Mouse (Mus musculus): ENCODE data around the gene Tbc1d2. TPM values are rescaled to one million over a fixed set of nuclear protein-coding genes. Genes with fewer than 3 reads are reported as not detected.

Gene Tbc1d2
- total RNA-seq (2014; rRNA removed; ENCODE audit: low replicate concordance) (4.6 and 6.2 TPM in 2 replicates), polyA plus RNA-seq (2015; fragmentation: Nextera tagmentation; extraction: Ambion mirVana) (0.85 and 0.93 TPM in 2 replicates)

DNA sequence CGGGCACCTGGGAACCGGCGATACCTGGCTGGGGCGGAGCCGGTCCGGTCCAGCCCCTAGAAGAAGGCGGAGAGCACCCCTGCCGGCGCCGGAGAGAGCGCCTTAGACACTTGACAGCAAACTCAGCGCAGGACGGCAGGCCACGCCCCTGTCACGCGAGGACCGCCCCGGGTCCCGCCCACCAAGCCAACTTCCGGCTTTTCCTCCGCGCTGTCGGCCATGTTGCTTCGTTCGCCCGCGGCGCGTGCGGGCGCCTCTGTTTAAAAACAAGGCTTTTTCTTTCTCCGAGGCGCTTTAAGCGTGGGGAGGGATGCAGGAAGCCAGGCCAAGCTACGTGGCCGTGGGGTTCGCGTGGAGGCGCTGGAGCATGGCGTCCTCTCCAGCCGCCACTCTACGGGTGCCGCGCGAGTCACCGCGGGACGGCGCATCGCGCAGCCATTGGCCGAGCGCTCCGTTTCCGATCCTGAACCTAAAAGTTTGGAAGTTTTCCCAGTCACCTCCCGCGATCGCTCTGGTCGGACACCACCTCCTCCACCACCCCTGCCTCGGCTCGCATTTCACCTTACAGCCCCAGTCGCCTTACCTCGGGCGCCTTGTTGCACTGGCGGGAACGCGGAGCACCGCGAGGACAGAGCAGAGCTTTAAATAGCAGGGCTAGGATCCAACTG lies at the start of gene Tbc1d2:
Gene Tbc1d2 (minus strand): TSS at position 124 of the 668 bp plus-strand sequence.
- H3K4me2 ChIP-seq (ENCODE audit: low read depth, low read length), result peak within 1 kb of the TSS; percentile 90
- no peaks in the 10 kb centered on the region for H3K36me3 ChIP-seq (replicated peaks; ENCODE audit: control insufficient read depth, insufficient read depth, low read length)
- H3K27me3 ChIP-seq (ENCODE audit: control insufficient read depth, insufficient read depth, low read length), result peaks cover 28% of the 10 kb centered on the region
- peak within 1 kb of the TSS; percentile 80 for H3K27ac ChIP-seq (ENCODE audit: low read depth)
- ATAC-seq (ENCODE audit: insufficient read depth, low read depth) (peak; percentile 96), DNase-seq (ENCODE audit: low spot score) (peak; percentile 88)
- H3K9ac ChIP-seq (replicated peaks; ENCODE audit: low read depth, low read length), result peak within 1 kb of the TSS; percentile 57
- WGBS, result under 1% methylated on average over 69 of the region's 69 CpGs
- TF ChIP-seq CTCF (IDR thresholded peaks at IDR 0.05; ENCODE audit: low read depth) (peak; percentile 37; the same call in 1 of the 2 replicates), EP300 (IDR thresholded peaks at IDR 0.05; ENCODE audit: low read depth) (peak; percentile 53; the same call in 1 of the 2 replicates)
- H3K4me1 ChIP-seq (ENCODE audit: control insufficient read depth, insufficient read depth), result peaks cover 12% of the 10 kb centered on the region
- no peaks in the 10 kb centered on the region for H3K9me3 ChIP-seq (replicated peaks; ENCODE audit: control insufficient read depth, low read length)
- peak within 1 kb of the TSS; percentile 74 for H3K4me3 ChIP-seq (ENCODE audit: low read depth, low read length)

DNA sequence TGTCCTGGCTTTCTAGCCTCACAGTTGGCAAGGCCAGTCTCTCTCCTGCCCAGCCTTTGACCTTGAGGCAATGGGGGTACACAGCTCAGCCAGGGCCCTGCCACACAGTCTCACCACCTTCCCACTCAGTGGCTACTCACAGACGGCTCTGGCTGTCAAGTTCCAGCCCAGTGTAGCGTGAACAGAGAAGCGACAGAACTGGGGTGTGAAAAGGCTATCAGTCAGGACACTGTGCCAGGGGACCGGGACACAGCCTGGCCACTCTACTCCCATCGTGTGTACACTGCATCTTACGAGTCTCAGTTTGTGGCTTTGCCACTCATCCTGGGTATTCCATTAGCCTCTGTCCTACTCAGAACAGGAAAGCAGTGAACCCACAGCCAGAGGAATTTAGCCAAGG lies 46.5 kb upstream of the Tbc1d2 start:
- H3K27me3 ChIP-seq (ENCODE audit: control insufficient read depth, insufficient read depth, low read length), result no peaks in the 10 kb centered on the region
- H3K4me1 ChIP-seq (ENCODE audit: control insufficient read depth, insufficient read depth), result no peaks in the 10 kb centered on the region
- no peak overlapping the region for H3K27ac ChIP-seq (ENCODE audit: low read depth)
- ATAC-seq (ENCODE audit: insufficient read depth, low read depth), result no peak
- no peak overlapping the region for H3K4me3 ChIP-seq (ENCODE audit: low read depth, low read length)
- no peaks in the 10 kb centered on the region for H3K9me3 ChIP-seq (replicated peaks; ENCODE audit: control insufficient read depth, low read length)
- 41% methylated on average over 6 of the region's 6 CpGs for WGBS
- H3K36me3 ChIP-seq (replicated peaks; ENCODE audit: control insufficient read depth, insufficient read depth, low read length), result no peaks in the 10 kb centered on the region
- TF ChIP-seq EP300 (IDR thresholded peaks at IDR 0.05; ENCODE audit: low read depth) (no peak), CTCF (IDR thresholded peaks at IDR 0.05; ENCODE audit: low read depth) (no peak)
- H3K4me2 ChIP-seq (ENCODE audit: low read depth, low read length), result no peak overlapping the region
- H3K9ac ChIP-seq (replicated peaks; ENCODE audit: low read depth, low read length), result no peak overlapping the region
- DNase-seq (ENCODE audit: low spot score), result no peak

DNA sequence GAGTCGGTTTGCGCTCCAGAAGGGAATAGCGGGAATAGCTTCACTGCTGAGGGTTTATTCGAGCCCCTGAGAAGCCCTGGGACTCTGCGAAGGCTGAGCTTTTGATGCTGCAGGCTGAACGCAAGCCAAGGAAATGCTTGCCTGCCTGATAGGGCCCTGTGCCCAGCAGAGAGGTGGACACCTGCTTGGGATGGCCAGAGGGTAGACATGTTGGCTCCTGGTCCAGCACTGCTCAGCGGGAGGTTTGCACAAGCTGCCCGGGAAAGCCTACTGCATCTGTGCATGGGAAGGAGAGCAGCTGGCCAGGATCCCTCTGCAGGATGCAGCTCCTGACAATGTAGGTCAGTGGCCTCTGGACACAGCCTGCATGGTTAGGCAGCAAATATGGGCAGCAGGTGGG lies 40.6 kb upstream of the Tbc1d2 start:
- WGBS, result 77% methylated on average over 8 of the region's 8 CpGs

DNA sequence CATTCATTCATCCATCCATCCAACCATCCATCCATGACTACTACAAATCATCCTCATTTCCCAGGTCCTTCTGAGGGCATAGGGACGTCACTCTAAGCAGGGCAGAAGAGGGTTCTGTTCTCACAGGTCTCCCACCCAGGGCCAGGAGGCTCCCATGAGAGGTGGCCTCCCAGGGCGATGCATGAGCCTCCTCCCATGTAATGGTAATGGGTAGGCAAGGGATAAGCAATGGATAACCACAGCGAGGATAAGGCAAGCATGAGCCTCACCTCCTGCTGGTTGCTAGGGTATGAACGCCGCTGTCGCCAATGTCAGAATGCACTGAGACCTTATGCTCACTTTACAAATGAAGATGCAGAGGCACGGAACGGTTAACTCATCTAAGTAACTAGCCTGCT lies 40.0 kb upstream of the Tbc1d2 start:
- no peak overlapping the region for H3K9ac ChIP-seq (replicated peaks; ENCODE audit: low read depth, low read length)
- no peaks in the 10 kb centered on the region for H3K36me3 ChIP-seq (replicated peaks; ENCODE audit: control insufficient read depth, insufficient read depth, low read length)
- H3K9me3 ChIP-seq (replicated peaks; ENCODE audit: control insufficient read depth, low read length), result no peaks in the 10 kb centered on the region
- no peak overlapping the region for H3K27ac ChIP-seq (ENCODE audit: low read depth)
- 81% methylated on average over 8 of the region's 8 CpGs for WGBS
- H3K4me2 ChIP-seq (ENCODE audit: low read depth, low read length), result no peak overlapping the region
- no peak for ATAC-seq (ENCODE audit: insufficient read depth, low read depth)
- H3K4me1 ChIP-seq (ENCODE audit: control insufficient read depth, insufficient read depth), result no peaks in the 10 kb centered on the region
- DNase-seq (ENCODE audit: low spot score), result no peak
- H3K4me3 ChIP-seq (ENCODE audit: low read depth, low read length), result no peak overlapping the region
- 0 out of 2 replicates have a peak, but pooled peaks cover 19% of the 10 kb centered on the region for H3K27me3 ChIP-seq (ENCODE audit: control insufficient read depth, insufficient read depth, low read length)
- TF ChIP-seq CTCF (IDR thresholded peaks at IDR 0.05; ENCODE audit: low read depth), result no peak
- TF ChIP-seq EP300 (IDR thresholded peaks at IDR 0.05; ENCODE audit: low read depth), result no peak

More for the DNA sequence above, 40.6 kb upstream of the Tbc1d2 start:
- Histone ChIP-seq H3K4me2 (ENCODE audit: low read depth, low read length) (no peak overlapping the region), H3K9me3 (replicated peaks; ENCODE audit: control insufficient read depth, low read length) (no peaks in the 10 kb centered on the region), H3K27me3 (ENCODE audit: control insufficient read depth, insufficient read depth, low read length) (0 out of 2 replicates have a peak, but pooled peaks cover 19% of the 10 kb centered on the region), H3K4me3 (ENCODE audit: low read depth, low read length) (no peak overlapping the region), H3K9ac (replicated peaks; ENCODE audit: low read depth, low read length) (no peak overlapping the region), H3K27ac (ENCODE audit: low read depth) (no peak overlapping the region), H3K4me1 (ENCODE audit: control insufficient read depth, insufficient read depth) (no peaks in the 10 kb centered on the region), H3K36me3 (replicated peaks; ENCODE audit: control insufficient read depth, insufficient read depth, low read length) (no peaks in the 10 kb centered on the region)
- DNase-seq (ENCODE audit: low spot score) (no peak), ATAC-seq (ENCODE audit: insufficient read depth, low read depth) (no peak)
- TF ChIP-seq EP300 (IDR thresholded peaks at IDR 0.05; ENCODE audit: low read depth) (no peak), CTCF (IDR thresholded peaks at IDR 0.05; ENCODE audit: low read depth) (no peak)

DNA sequence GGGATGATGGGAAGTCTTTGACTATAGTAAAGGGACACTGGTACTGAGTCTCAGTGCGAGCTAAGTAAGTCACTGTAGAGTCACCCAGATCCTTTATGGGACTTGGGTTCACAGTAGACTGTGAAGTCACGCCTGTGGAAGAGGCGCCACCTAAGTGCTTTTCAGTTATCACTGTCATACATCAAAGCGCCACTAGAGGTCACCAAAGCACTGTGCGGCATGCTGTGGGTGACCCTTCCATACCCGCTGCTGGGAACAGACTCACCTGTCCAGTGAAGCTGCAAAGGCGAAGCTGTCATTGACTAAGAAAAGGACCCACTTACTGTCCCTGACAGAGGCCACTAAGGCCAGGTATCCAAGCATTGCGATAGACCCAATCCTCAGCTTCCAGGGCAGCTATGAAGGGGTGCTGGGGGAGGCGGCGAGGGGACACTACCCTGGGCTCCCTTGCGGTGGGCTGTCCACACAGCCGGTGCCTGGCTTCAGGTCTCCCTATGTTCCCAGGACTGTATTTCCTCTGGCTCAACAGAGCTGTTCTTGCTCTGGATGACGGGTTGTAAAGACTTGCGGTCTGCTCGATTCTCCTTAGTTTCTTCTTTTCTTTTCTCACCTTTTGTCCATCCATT lies 39.5 kb upstream of the Tbc1d2 start:
- Histone ChIP-seq H3K4me3 (ENCODE audit: low read depth, low read length) (no peak overlapping the region), H3K4me2 (ENCODE audit: low read depth, low read length) (no peak overlapping the region), H3K27me3 (ENCODE audit: control insufficient read depth, insufficient read depth, low read length) (0 out of 2 replicates have a peak, but pooled peaks cover 19% of the 10 kb centered on the region), H3K9ac (replicated peaks; ENCODE audit: low read depth, low read length) (no peak overlapping the region), H3K27ac (ENCODE audit: low read depth) (no peak overlapping the region), H3K4me1 (ENCODE audit: control insufficient read depth, insufficient read depth) (no peaks in the 10 kb centered on the region), H3K36me3 (replicated peaks; ENCODE audit: control insufficient read depth, insufficient read depth, low read length) (no peaks in the 10 kb centered on the region), H3K9me3 (replicated peaks; ENCODE audit: control insufficient read depth, low read length) (no peaks in the 10 kb centered on the region)
- TF ChIP-seq CTCF (IDR thresholded peaks at IDR 0.05; ENCODE audit: low read depth) (peak; percentile 98), EP300 (IDR thresholded peaks at IDR 0.05; ENCODE audit: low read depth) (no peak)
- peak; percentile 49 for DNase-seq (ENCODE audit: low spot score)
- 48% methylated on average over 15 of the region's 15 CpGs for WGBS
- ATAC-seq (ENCODE audit: insufficient read depth, low read depth), result peak; percentile 58; the same call in 1 of the 2 replicates
